Mouse (Mus musculus) activated CD4-positive, CD25-positive, alpha-beta regulatory T cell, adult 4 months (primary cell): ENCODE measurements around the gene Fbxo48. TPM values are rescaled to one million over a fixed set of nuclear protein-coding genes. Genes with fewer than 3 reads are reported as not detected.

Experiments
- ATAC-seq: one replicate; pipeline ENCODE4 v1.8.0; 2017
- polyA plus RNA-seq, 2 experiments: library from polyadenylated mRNA; unstranded; fragments of 100-300 nt; shearing (Covaris generic); gene quantifications; one replicate each; pipeline ENCODE4 v1.2.1; 2017

Gene Fbxo48
- polyA plus RNA-seq = 1 to 10 TPM in 1 of 2 experiments, under 1 TPM in 1; 0.79 to 1.3 TPM

GRCm38 (mm10) chr11:16950976-16951760 is at the start of gene Fbxo48:
TSS of gene Fbxo48 (plus strand) at chr11:16951375.
- peak; percentile 99 for ATAC-seq

GRCm38 (mm10) chr11:16904302-16905011 is 46.7 kb upstream of the Fbxo48 start:
- no peak for ATAC-seq

GRCm38 (mm10) chr11:16905012-16905332 is 46.2 kb upstream of the Fbxo48 start:
- no peak for ATAC-seq

- ATAC-seq = no peak
Measured at GRCm38 (mm10) chr11:16906530-16906929, 44.6 kb upstream of the Fbxo48 start.

GRCm38 (mm10) chr11:16907517-16908129 is 43.6 kb upstream of the Fbxo48 start:
- ATAC-seq = no peak

GRCm38 (mm10) chr11:16914756-16915155 is 36.4 kb upstream of the Fbxo48 start:
- ATAC-seq = no peak

GRCm38 (mm10) chr11:16915850-16916249 is 35.3 kb upstream of the Fbxo48 start:
- ATAC-seq = no peak

DNA sequence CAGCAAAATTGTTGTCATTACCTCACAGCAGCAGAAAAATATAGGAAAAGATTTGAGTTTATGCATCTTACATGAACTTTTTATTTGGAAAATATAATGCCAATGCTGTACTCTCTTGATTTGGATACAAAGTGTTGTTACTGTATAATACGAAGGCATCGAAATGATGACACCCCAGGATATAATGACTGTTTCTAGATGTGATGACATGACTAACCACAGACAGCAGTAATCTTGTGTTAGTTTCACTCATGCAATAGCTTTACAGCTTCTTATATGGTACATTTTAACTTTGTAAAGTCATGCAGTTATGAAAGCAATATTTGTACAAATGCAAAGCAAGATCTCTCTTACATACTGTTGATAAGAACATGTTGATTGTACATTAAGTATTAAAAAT is 33.7 kb upstream of the Fbxo48 start:
- ATAC-seq = no peak

- ATAC-seq = no peak
Measured at GRCm38 (mm10) chr11:16932159-16932558, 19.0 kb upstream of the Fbxo48 start.

DNA sequence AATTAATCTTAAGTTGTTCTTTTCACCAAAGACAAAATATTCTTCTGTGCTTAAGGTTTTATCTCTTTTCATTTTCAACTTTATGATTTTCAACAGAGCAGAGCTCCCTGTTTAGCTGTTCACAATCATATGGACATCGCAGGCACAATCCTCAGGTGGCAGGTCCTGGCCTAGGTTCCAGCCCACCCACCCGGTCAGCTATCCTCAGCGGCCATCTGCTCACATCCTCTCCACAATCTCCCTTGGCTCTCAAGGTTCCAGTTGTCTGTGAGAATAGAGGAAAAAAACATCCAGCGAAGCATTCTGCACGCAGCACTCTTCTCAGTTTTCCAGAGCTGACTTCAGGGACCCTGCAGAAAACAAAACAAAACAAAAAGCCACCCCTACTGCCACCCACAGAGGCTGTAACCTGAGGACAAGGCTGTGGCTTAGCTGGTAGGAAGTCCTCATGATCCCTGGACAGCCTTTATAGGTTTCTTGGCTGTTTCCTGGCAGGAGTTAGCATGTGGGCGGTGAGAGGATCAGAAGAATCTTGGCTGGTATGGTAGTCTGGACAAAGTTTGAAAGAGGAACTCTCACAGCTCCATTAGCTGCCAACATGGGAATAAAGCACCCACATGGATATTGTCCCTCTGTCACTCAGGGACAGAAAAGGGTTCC is 15.5 kb upstream of the Fbxo48 start:
- no peak for ATAC-seq

GRCm38 (mm10) chr11:16941103-16941793 is 9.9 kb upstream of the Fbxo48 start:
- no peak for ATAC-seq

- ATAC-seq = no peak
Measured at GRCm38 (mm10) chr11:16941973-16942452, 9.2 kb upstream of the Fbxo48 start.

- no peak for ATAC-seq
Measured at GRCm38 (mm10) chr11:16943016-16943415, 8.2 kb upstream of the Fbxo48 start.

- no peak for ATAC-seq
Measured at GRCm38 (mm10) chr11:16948756-16949155, 2.4 kb upstream of the Fbxo48 start.

- ATAC-seq = peak; percentile 0
Measured at GRCm38 (mm10) chr11:16950226-16950975, 774 bp upstream of the Fbxo48 start.

DNA sequence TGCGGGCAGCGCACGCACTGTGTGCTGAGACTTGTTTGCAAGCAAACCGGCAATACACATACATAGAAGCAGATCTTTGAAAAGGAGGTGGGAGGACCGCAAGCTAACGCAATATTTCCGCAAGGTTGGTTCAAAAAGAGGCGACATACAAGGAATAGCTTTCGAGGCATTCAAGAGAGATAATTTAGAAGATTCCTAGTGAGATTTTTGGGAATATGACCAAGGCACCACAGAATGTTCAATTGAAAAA is 511 bp downstream of the Fbxo48 start:
- no peak for ATAC-seq

GRCm38 (mm10) chr11:16956115-16956862 is 5.1 kb downstream of the Fbxo48 start:
- ATAC-seq = peak; percentile 69

DNA sequence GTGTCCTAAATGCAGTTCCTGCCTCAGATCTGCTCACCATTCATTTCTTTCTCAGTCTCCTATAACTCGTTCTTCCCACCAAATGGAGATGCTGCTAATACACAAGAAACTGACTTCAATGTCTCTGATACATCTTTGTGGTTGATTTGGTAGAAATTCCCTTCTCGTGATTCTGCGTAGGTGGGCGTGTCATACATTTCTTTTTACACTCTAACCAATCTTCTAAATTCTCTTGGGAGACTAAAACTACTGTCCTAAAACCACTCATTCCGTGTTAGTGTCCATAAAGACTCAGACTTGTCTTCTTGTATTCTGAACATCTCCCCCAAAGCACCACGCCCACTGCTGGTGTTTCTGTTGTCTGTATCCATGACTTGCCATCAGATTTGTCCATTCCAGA is 5.9 kb downstream of the Fbxo48 start:
- peak; percentile 33 for ATAC-seq

- no peak for ATAC-seq
Measured at GRCm38 (mm10) chr11:16958520-16958919, 7.3 kb downstream of the Fbxo48 start.

DNA sequence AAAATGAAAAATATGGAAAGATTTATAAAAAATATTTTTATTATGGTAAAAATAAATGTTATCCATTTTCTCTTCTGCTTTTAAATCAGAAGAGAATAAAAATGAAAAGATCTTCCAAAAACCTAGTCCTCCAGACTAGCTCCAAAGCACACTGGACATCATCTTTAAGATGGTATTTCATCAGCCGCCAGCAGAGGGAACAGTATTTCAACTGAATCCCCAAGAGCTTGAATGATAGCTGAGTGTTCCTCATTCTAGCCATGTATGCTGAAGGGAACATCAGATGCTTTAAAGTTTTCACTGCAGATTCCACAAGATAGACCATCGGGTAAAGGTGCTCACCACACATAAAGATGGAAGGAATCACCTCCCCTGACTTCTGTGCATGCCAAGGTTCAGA is 16.6 kb downstream of the Fbxo48 start:
- ATAC-seq = no peak

DNA sequence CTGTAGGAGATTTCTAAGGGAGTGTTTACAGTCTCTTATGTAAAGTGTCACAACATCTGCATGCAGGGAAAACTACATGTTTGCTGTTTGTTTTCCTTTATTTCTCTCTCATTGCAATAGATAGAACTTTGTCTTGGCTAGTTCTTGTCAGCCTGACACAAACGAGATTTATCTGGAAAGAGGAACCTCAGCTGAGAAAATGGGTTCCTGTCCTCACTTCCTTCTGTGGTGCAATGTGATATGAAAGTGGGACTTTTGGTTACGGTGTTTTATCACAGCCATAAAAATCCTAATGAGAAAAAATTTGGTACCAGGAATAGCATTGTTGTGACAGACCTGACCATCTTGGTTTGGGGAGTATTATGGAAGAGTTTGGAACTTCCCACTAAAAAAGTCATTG is 18.5 kb downstream of the Fbxo48 start:
- no peak for ATAC-seq
